Mouse (Mus musculus): Measurements from ENCODE around the gene Gm7145. TPM values are rescaled to one million over a fixed set of nuclear protein-coding genes. Genes with fewer than 3 reads are reported as not detected.

Gene Gm7145
- polyA plus RNA-seq (2021; fragmentation: Nextera tagmentation): not detected in 2 replicates
- long read RNA-seq, experiment 1: 0 reads
- long read RNA-seq, experiment 2: 0 reads

DNA sequence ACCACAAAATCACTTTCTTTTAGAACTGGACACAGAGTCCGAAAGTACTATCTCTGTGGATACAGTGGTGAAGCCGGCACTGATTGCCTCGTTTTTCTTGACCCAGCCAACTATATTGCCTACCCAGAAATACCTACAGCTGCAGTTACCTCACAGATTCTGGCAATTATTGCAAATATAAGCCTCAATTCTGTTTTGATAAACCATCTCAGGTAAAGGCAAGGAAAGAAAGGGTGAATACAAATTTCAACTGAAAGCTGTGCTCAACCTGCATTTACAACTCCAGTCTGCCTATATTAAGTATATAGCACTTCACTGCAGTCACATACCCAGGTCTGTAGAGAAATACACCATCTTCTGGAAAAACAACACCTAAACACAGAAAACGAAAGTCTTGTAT lies at the start of gene Gm7145:
Gm7145 (plus strand) TSS at position 301 of the 400 bp plus-strand sequence.

GRCm38 (mm10) chr1:117927715-117928114 lies 38.0 kb upstream of the Gm7145 start, which contains the start of gene Gm28168:
Gene Gm28168, plus strand, starts transcription at chr1:117928015.

Other genes starting within 250 kb of the Gm7145 start
- not detected in 2 replicates for gene B020011L13Rik, start 184.8 kb upstream of the Gm7145 start, polyA plus RNA-seq (2021; fragmentation: Nextera tagmentation)
- gene Gm28360, start 135.9 kb upstream of the Gm7145 start, polyA plus RNA-seq (2021; fragmentation: Nextera tagmentation): not detected in 2 replicates
- not detected in 2 replicates for gene Gm28168, start 37.9 kb upstream of the Gm7145 start, polyA plus RNA-seq (2021; fragmentation: Nextera tagmentation)
- gene Gm29106, start 210.6 kb downstream of the Gm7145 start, polyA plus RNA-seq (2021; fragmentation: Nextera tagmentation): 0.04 TPM in 1 of 2 replicates, not detected in the other